Mouse (Mus musculus): ENCODE results near the gene Wdr34.
A peak's percentile ranks its signal among the peaks of the same experiment; 100 is the strongest.

Gene Wdr34

GRCm38 (mm10) chr2:30048699-30049388 lies at the start of gene Wdr34:
TSS of gene Wdr34 (minus strand) at chr2:30048881.
- peak; percentile 99 for DNase-seq (ENCODE audit: extremely low spot score, low spot score)

- peak; percentile 51 for DNase-seq (ENCODE audit: extremely low spot score, low spot score)
These were observed 47.3 kb upstream of the Wdr34 start for GRCm38 (mm10) chr2:30095882-30096527.

GRCm38 (mm10) chr2:30094208-30094588 lies 45.5 kb upstream of the Wdr34 start:
- DNase-seq (ENCODE audit: extremely low spot score, low spot score) = no peak

- DNase-seq (ENCODE audit: extremely low spot score, low spot score) = peak; percentile 92
These were observed 45.0 kb upstream of the Wdr34 start, which contains the start of gene Zdhhc12 for GRCm38 (mm10) chr2:30093471-30094207. TSS of gene Zdhhc12 (minus strand) at chr2:30093648.

GRCm38 (mm10) chr2:30092280-30092918 lies 43.7 kb upstream of the Wdr34 start:
- no peak for DNase-seq (ENCODE audit: extremely low spot score, low spot score)

- DNase-seq (ENCODE audit: extremely low spot score, low spot score) = no peak
These were observed 42.8 kb upstream of the Wdr34 start for GRCm38 (mm10) chr2:30091521-30091920.

- DNase-seq (ENCODE audit: extremely low spot score, low spot score) = no peak
These were observed 38.6 kb upstream of the Wdr34 start for GRCm38 (mm10) chr2:30087310-30087709.

GRCm38 (mm10) chr2:30084632-30085031 lies 36.0 kb upstream of the Wdr34 start:
- peak; percentile 39 for DNase-seq (ENCODE audit: extremely low spot score, low spot score)

- no peak for DNase-seq (ENCODE audit: extremely low spot score, low spot score)
These were observed 35.4 kb upstream of the Wdr34 start for GRCm38 (mm10) chr2:30084113-30084512.

- no peak for DNase-seq (ENCODE audit: extremely low spot score, low spot score)
These were observed 31.6 kb upstream of the Wdr34 start for GRCm38 (mm10) chr2:30080181-30080800.

- DNase-seq (ENCODE audit: extremely low spot score, low spot score) = no peak
These were observed 30.1 kb upstream of the Wdr34 start for GRCm38 (mm10) chr2:30078760-30079159.

GRCm38 (mm10) chr2:30078349-30078712 lies 29.6 kb upstream of the Wdr34 start:
- DNase-seq (ENCODE audit: extremely low spot score, low spot score) = no peak

- DNase-seq (ENCODE audit: extremely low spot score, low spot score) = peak; percentile 87
These were observed 29.0 kb upstream of the Wdr34 start, which contains the start of gene Pkn3 for GRCm38 (mm10) chr2:30077502-30078348. TSS of gene Pkn3 (plus strand) at chr2:30077684.

GRCm38 (mm10) chr2:30076959-30077358 lies 28.3 kb upstream of the Wdr34 start:
- no peak for DNase-seq (ENCODE audit: extremely low spot score, low spot score)

- no peak for DNase-seq (ENCODE audit: extremely low spot score, low spot score)
These were observed 27.8 kb upstream of the Wdr34 start for GRCm38 (mm10) chr2:30076439-30076838.

GRCm38 (mm10) chr2:30075625-30076024 lies 26.9 kb upstream of the Wdr34 start:
- no peak for DNase-seq (ENCODE audit: extremely low spot score, low spot score)

GRCm38 (mm10) chr2:30073285-30073684 lies 24.6 kb upstream of the Wdr34 start:
- DNase-seq (ENCODE audit: extremely low spot score, low spot score) = no peak

- no peak for DNase-seq (ENCODE audit: extremely low spot score, low spot score)
These were observed 24.2 kb upstream of the Wdr34 start for GRCm38 (mm10) chr2:30072875-30073274.

- DNase-seq (ENCODE audit: extremely low spot score, low spot score) = no peak
These were observed 19.3 kb upstream of the Wdr34 start for GRCm38 (mm10) chr2:30067962-30068361.

Data from neural tube, embryonic 10.5 days (tissue).